Mouse (Mus musculus) brain, embryonic 14.5 days (tissue): ENCODE data around the gene Camta1. TPM values are rescaled to one million over a fixed set of nuclear protein-coding genes. Genes with fewer than 3 reads are reported as not detected.
A peak's percentile ranks its signal among the peaks of the same experiment; 100 is the strongest.

Experiments
- DNase-seq: peaks from one replicate; pipeline ENCODE4 v3.0.0-alpha.2; 2011; ENCODE audit warnings: low read depth
- CTCF ChIP-seq: fragments of 200-500 bp; IDR thresholded peaks from 2 replicates; pipeline ENCODE4 v1.5.1; 2012; ENCODE audit warnings: inconsistent platforms, mild to moderate bottlenecking, moderate library complexity, borderline replicate concordance; ENCODE audit not compliant: insufficient read depth, insufficient read length; ENCODE audit errors: extremely low read depth
- POLR2A ChIP-seq: fragments of 200-500 bp; IDR thresholded peaks from 2 replicates; pipeline ENCODE4 v1.6.1; 2012; ENCODE audit warnings: mild to moderate bottlenecking, inconsistent platforms, borderline replicate concordance; ENCODE audit not compliant: poor library complexity, insufficient read depth, insufficient read length, severe bottlenecking; ENCODE audit errors: extremely low read depth
- polyA plus RNA-seq: library from polyadenylated mRNA; depleted of rRNA; stranded (reverse); fragments of >200 nt; gene quantifications from 2 replicates; pipeline ENCODE4 v1.2.3, GENCODE M21; 2012

Camta1 gene
- polyA plus RNA-seq, 1 experiment: 92.9 TPM

DNA sequence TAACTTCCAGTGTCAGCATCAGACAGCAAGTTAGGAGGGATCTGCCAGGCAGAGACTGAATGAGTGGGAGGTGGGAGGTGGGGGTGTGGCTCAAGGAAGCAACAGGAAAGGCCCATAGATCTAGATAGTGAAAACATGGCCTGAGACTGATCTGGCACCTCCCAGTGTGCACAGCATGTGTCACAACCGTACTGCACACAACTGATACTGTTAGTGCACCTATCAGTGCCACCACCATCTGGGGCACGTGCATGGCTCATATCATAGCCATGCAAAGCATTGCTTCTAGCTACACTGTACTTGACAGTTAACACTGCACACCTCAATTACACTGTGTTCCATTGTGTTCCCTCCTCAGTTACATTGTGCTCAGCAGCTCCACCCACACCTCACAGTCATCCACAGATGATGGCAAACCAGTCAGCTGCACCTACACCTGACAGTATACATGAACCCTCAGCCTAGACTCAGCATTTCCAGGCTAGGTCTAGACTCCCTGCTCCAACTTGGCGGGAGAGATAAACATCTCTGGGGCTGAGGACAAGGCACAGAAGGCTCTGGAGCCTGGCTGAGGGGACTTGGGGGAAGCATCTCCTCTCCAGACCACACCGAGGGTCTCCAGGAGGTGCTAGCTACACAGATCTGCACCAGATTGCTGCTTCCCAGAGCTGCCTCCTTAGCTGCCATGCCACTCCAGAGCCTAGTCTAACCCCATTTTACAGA lies 131.5 kb downstream of the Camta1 start:
- no peak for TF ChIP-seq CTCF
- no peak for TF ChIP-seq POLR2A
- DNase-seq: no peak

DNA sequence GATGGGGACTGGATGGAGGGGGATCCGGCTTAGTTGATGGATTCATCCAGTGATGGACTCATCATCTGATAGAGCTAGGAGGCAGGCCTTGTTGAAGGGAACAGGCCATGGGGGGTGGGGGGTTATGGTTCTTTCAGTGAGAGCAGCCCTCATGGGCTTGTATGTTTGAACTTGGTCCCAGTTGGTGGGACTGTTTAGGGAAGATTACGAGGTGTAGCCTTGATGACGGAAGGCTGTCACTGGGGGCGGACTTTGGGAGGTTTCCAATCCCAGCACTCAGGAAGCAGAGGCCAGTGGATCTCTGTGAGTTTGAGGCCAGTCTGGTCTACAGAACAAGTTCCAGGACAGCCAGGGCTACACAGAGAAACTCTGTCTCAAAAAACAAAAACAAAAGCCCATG lies 132.6 kb downstream of the Camta1 start:
- TF ChIP-seq CTCF (no peak), POLR2A (no peak)

DNA sequence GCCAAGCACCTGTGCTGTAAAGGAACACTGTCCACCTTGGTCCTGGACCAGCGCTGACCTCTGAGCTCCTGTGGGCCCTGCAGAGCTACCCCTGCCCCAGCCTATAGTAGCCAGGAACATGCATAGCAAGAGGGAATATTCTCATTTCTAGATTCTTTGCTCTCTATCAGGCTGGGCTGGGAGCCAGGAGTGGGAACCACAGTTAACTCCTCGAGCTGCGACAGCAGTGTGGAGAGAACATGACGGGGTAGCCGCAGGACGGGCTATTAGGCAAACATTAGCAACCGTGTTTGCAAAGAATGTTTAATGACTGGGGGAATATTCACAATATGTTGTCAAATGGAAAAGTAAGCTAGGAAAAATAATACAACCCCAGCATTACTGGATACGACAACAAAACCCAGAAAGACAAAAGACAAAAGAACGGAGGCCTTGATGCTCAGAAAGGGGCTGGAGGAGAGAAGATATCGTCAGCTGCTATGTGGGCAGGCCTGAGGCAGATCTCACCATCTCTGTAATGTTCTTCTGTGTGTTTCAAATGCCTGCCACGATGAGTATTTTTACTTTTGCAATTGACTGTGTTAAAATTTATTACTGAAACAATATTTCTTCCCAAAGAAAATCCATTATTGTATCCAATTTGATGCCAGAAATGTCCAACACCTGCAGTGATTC lies 133.1 kb downstream of the Camta1 start:
- no peak for TF ChIP-seq POLR2A
- TF ChIP-seq CTCF: no peak
- no peak for DNase-seq

More for the DNA sequence above, 132.6 kb downstream of the Camta1 start:
- no peak for DNase-seq

DNA sequence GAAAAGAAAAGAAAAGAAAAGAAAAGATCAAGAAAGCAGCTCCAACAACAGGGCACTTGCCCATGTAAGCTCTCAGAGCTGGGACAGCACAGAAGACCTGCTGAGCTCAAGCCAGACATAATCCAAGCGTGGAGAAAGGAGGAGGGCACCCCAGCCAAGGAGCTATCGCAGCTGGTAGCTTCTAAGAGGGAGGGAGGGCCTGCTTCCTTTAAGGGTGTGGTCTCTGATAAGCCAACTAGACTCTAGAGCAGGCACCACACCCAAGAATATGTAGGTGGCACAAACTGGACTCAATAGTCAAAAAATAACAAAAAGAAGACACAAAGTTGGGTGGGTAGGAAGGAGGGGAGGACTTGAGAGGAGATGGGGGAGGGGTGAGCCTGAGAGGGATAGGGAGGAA lies 135.3 kb downstream of the Camta1 start:
- DNase-seq: no peak
- TF ChIP-seq POLR2A (no peak), CTCF (no peak)

DNA sequence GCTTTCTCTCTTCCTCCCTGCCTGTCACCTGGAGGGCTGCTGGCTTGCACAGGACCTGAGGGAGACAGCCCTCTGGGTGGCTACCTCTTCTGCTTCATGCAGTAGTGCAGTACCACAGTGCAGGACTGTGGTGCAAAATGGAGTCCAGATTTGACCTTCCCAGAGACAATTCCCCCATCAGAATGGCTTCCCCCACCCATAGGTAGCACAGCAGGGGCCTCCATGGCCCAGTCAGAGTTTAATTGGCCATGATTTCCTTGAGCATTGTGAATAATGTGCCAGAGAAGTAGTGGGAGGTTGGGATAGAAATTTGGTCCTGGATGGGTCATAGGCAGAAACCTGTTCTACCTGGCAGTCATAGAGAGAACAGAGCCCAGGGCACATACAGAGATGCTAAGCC lies 136.8 kb downstream of the Camta1 start:
- no peak for TF ChIP-seq POLR2A
- TF ChIP-seq CTCF: no peak
- no peak for DNase-seq

DNA sequence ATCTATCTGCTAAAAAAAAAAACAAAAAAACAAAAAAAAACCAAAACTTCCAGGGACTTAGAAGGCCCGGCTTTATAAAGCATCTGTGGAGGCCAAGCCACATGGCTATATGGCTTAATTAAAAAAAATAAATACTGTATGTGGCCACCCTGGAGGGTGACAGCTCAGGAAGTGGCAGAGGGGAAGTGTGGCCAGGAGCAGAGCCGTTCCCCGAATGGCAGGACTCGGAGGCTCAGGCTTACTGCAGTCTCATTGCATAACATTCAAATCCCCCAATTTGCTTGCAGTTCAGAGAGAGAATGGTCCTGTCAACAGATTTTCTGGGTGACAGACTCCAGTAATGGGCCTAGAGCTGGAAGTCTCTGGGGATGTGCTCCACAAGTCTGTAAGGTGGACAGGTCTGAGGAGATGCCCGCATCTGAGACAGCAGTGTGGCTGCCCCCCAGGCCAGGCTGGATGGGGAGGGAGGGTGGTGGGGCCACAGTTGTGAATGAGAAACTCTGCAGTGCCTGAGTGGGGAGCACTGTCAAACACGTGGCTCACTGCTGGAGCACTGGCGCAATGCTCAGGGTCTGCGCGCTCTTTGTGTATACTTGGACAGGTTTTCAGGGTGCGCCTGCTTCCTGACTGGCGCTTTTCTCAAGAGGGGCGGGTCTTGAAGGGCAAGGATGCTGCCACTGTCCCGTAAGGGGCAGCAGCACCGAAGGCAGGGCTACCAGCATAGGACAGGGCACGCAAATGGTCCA lies 140.8 kb downstream of the Camta1 start:
- DNase-seq: peak; percentile 70
- TF ChIP-seq POLR2A (no peak), CTCF (no peak)

DNA sequence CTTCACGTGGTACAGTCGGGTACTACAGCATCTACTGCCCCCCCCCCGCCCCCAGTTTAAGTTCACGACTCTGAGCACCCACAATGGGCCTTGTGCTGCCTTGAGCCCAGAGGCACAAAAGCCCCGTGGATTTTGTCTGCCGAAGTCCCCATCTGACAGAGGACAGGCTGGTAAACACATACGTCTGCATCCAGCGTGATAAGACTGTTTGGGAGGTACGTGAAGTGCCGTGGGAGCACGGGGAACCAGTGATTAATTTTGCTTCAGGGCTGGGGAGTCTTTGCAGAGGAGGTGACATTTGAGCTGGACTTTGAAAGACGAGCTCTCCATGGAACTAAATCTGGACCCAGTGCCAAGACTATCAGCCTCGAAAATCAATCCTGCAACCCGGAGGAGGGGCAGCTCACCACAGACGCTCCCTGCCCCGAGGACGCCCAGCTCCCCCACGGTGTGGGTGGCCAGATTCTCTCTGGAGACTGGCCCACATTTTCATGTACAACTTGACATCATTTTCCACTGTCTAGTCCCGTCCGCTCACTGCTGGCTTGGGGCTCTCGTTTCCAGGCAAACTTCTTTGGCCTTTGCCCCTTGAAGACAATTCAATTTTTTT lies 142.7 kb downstream of the Camta1 start:
- DNase-seq: no peak
- no peak for TF ChIP-seq POLR2A
- no peak for TF ChIP-seq CTCF

DNA sequence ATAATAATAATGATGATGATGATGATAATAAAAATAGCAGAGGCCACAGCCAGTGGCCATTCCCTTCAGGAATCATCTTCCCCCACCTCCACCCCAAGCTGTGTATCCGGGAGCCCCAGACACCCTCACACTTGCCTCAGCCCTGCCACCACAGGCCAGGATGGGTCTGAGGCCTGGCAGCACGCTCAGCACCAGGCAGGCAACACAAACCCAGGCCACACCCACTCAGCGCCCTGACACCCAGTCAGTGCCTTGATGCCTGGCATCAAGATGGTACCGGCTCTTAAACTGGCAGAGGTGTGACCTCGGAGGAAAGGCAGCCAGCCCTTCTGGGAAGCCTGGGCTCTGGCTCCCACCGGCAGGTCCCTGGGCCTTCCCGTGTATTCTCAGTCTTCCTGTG lies 143.8 kb downstream of the Camta1 start:
- TF ChIP-seq CTCF (no peak), POLR2A (no peak)
- DNase-seq: no peak

DNA sequence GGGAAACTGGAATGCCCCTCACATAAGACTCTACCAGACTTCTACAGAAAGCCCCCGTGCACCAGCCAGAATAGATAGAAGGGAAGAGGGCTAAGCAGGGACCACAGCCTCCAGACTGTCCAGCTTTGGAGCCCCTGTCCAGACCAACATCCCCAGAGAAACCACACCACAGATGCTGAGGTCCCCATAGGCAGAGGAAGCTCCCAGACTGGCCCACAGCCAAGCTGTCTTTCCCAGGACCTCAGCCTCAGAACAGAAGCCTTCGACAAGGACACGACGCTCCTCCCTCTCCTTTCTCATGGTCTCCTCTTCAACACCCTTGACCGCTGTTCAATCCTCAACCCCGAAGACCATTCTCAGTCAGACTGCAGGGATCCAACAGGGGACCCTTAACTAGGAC lies 148.0 kb downstream of the Camta1 start:
- DNase-seq: no peak
- TF ChIP-seq POLR2A (no peak), CTCF (no peak)

DNA sequence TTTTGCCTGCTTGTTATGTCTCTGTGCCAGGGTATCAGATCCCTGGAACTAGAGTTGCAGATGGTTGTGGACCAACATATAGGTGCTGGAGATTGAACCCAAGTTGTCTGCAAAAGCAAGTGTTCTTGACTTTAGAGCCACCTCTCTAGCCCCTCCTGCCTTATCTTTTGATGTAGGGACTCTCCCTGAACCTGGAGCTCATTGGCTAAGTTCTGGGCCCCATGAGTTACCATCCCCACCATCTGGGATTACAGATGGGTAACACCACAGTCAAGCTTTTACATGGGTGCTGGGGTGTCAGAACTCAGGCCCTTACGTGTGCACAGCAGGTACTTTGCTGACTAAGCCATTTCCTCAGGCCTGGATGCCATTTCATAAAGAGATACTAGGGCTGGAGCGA lies 150.3 kb downstream of the Camta1 start:
- TF ChIP-seq POLR2A: no peak
- no peak for TF ChIP-seq CTCF
- no peak for DNase-seq

DNA sequence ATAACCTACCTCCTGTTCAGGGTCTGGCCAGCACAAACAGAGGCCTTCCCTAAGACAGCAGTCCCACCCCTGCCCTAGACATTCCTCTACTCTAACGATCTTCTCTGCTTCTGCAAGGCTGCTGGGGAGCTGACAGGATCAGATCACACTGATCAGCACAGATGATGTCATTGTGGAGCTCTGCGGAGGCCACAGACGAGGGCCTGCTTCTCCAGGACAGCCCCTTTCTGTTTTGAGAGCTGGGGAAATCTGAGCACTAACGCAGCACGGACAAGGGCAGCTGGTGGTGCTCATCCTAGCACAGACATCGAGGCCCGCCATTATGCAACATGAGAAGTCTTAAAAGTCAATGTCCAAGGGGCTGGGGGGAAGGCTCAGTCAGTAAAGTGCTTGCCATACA lies 151.2 kb downstream of the Camta1 start:
- TF ChIP-seq POLR2A: no peak
- TF ChIP-seq CTCF: no peak
- DNase-seq: no peak

DNA sequence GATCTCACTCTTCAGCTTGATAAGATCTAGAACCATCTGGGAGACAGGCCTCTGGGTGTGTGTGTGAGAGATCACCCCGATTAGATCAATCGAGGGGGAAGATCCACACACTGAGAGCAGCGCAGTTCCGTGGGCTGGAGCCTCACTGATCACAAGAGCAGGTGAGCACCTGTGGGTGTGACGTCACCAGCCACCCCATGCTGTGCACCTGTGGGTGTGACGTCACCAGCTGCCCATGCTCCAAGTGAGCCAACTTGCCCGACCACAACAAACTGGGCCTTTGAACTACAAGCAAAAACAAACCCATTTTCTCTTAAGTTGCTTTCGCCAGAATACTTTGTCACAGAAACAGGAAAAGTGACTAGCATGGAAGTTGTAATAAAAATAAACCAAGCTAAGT lies 152.4 kb downstream of the Camta1 start:
- no peak for DNase-seq
- TF ChIP-seq POLR2A (no peak), CTCF (no peak)
